Mouse (Mus musculus) forebrain, embryonic 11.5 days (tissue): Measurements from ENCODE around the gene Wbp2nl. TPM values are rescaled to one million over a fixed set of nuclear protein-coding genes. Genes with fewer than 3 reads are reported as not detected.

Experiments
- ATAC-seq: fragments of 200-750 bp; cut with Nextera tagmentation; replicated peaks from 2 replicates; pipeline ENCODE4 v1.8.0; 2017; ENCODE audit warnings: moderate TSS enrichment; ENCODE audit not compliant: low FRiP score
- DNase-seq: peaks from one replicate; pipeline ENCODE4 v3.0.0-alpha.2; 2017; ENCODE audit warnings: low spot score
- H3K27ac ChIP-seq: fragments of 300-500 bp; sonication (generic); 2 replicates; pipeline ENCODE4 v1.5.1; 2014; ENCODE audit warnings: low read depth, low read length
- H3K27me3 ChIP-seq: fragments of 300-500 bp; sonication (generic); 2 replicates; pipeline ENCODE4 v1.6.1; 2014; ENCODE audit warnings: mild to moderate bottlenecking, low read length, mixed read lengths; ENCODE audit not compliant: control insufficient read depth, insufficient read depth
- H3K36me3 ChIP-seq: fragments of 300-500 bp; sonication (generic); 2 replicates; pipeline ENCODE4 v1.6.1; 2014; ENCODE audit warnings: mild to moderate bottlenecking, low read length, moderate library complexity, mixed read lengths; ENCODE audit not compliant: control insufficient read depth, insufficient read depth
- H3K4me1 ChIP-seq: fragments of 300-500 bp; sonication (generic); replicated peaks from 2 replicates; pipeline ENCODE4 v1.6.1; 2014; ENCODE audit warnings: low read length, mixed read lengths; ENCODE audit not compliant: control insufficient read depth, insufficient read depth
- H3K4me2 ChIP-seq: fragments of 300-500 bp; sonication (generic); 2 replicates; pipeline ENCODE4 v1.6.1; 2014; ENCODE audit warnings: low read depth, mild to moderate bottlenecking, low read length, moderate library complexity, mixed read lengths; ENCODE audit not compliant: severe bottlenecking
- H3K4me3 ChIP-seq: fragments of 300-500 bp; sonication (generic); 2 replicates; pipeline ENCODE4 v1.5.1; 2014; ENCODE audit warnings: low read depth, low read length
- H3K9ac ChIP-seq: fragments of 300-500 bp; sonication (generic); 2 replicates; pipeline ENCODE4 v1.6.1; 2014; ENCODE audit warnings: low read length
- H3K9me3 ChIP-seq: fragments of 300-500 bp; sonication (generic); 2 replicates; pipeline ENCODE4 v1.6.1; 2016; ENCODE audit warnings: low read length, mixed read lengths; ENCODE audit not compliant: control insufficient read depth
- WGBS: fragments of 180-500 bp; shearing (Covaris S2); extraction: QIAGEN DNeasy Blood & Tissue Kit; methylation state at CpG from one replicate; pipeline ENCODE4 v1.1.7; 2014; 5-methylcytosine and 5-hydroxymethylcytosine counted together
- polyA plus RNA-seq: library from polyadenylated mRNA; unstranded; fragments of >200 nt; fragmentation: Nextera tagmentation; extraction: Ambion mirVana; gene quantifications from 2 replicates; pipeline ENCODE4 v1.2.1, GENCODE M21; 2014

Wbp2nl gene
- polyA plus RNA-seq, 1 experiment from 2014 or later, result not detected

- WGBS, result 3% methylated on average over 40 of the region's 40 CpGs
- H3K4me1 ChIP-seq, result peaks cover 11% of the 10 kb centered on the region; the same call in 1 of the 2 replicates
- H3K27me3 ChIP-seq, result peaks cover 9% of the 10 kb centered on the region; the same call in 1 of the 2 replicates
- H3K27ac ChIP-seq, result peak overlapping the region; percentile 32; the same call in 1 of the 2 replicates
- peak overlapping the region; percentile 30 for H3K4me3 ChIP-seq
- peak overlapping the region; percentile 60 for H3K9ac ChIP-seq
- ATAC-seq (no peak), DNase-seq (peak; percentile 77)
- H3K36me3 ChIP-seq, result no peaks in the 10 kb centered on the region
- peak overlapping the region; percentile 47 for H3K4me2 ChIP-seq
- H3K9me3 ChIP-seq, result no peaks in the 10 kb centered on the region
Observed at GRCm38 (mm10) chr15:82341036-82341501, 42.3 kb downstream of the Wbp2nl start.

GRCm38 (mm10) chr15:82341675-82342542 lies 43.2 kb downstream of the Wbp2nl start:
- ATAC-seq (no peak), DNase-seq (no peak)
- no peaks in the 10 kb centered on the region for H3K36me3 ChIP-seq
- no peaks in the 10 kb centered on the region for H3K9me3 ChIP-seq
- peaks cover 13% of the 10 kb centered on the region for H3K4me1 ChIP-seq
- H3K27ac ChIP-seq, result no peak overlapping the region
- H3K4me3 ChIP-seq, result no peak overlapping the region
- WGBS, result 67% methylated on average over 15 of the region's 15 CpGs
- H3K27me3 ChIP-seq, result peaks cover 9% of the 10 kb centered on the region; the same call in 1 of the 2 replicates
- no peak overlapping the region; the same call in 1 of the 2 replicates for H3K9ac ChIP-seq
- no peak overlapping the region; the same call in 1 of the 2 replicates for H3K4me2 ChIP-seq

GRCm38 (mm10) chr15:82342543-82342935 lies 43.8 kb downstream of the Wbp2nl start:
- H3K4me1 ChIP-seq, result peaks cover 17% of the 10 kb centered on the region
- no peak overlapping the region for H3K4me3 ChIP-seq
- no peak overlapping the region for H3K9ac ChIP-seq
- H3K4me2 ChIP-seq, result no peak overlapping the region
- 80% methylated on average over 5 of the region's 5 CpGs for WGBS
- H3K36me3 ChIP-seq, result no peaks in the 10 kb centered on the region
- DNase-seq, result no peak
- no peak for ATAC-seq
- peaks cover 9% of the 10 kb centered on the region; the same call in 1 of the 2 replicates for H3K27me3 ChIP-seq
- no peak overlapping the region for H3K27ac ChIP-seq
- H3K9me3 ChIP-seq, result no peaks in the 10 kb centered on the region

- no peak overlapping the region for H3K27ac ChIP-seq
- DNase-seq, result no peak
- peaks cover 11% of the 10 kb centered on the region for H3K4me1 ChIP-seq
Observed at GRCm38 (mm10) chr15:82343368-82344287, 44.9 kb downstream of the Wbp2nl start.

GRCm38 (mm10) chr15:82344971-82345370 lies 46.2 kb downstream of the Wbp2nl start:
- 92% methylated on average over 6 of the region's 6 CpGs for WGBS
- Histone ChIP-seq H3K9ac (no peak overlapping the region), H3K27ac (no peak overlapping the region), H3K4me2 (no peak overlapping the region), H3K4me1 (peaks cover 11% of the 10 kb centered on the region), H3K27me3 (peaks cover 8% of the 10 kb centered on the region; the same call in 1 of the 2 replicates), H3K9me3 (no peaks in the 10 kb centered on the region), H3K36me3 (peaks cover 7% of the 10 kb centered on the region; the same call in 1 of the 2 replicates), H3K4me3 (no peak overlapping the region)
- DNase-seq, result no peak
- ATAC-seq, result no peak

More at GRCm38 (mm10) chr15:82343368-82344287, 44.9 kb downstream of the Wbp2nl start:
- no peak overlapping the region for H3K9ac ChIP-seq
- H3K9me3 ChIP-seq, result no peaks in the 10 kb centered on the region
- H3K4me2 ChIP-seq, result no peak overlapping the region
- WGBS, result 90% methylated on average over 27 of the region's 27 CpGs
- no peak overlapping the region for H3K4me3 ChIP-seq
- H3K27me3 ChIP-seq, result peaks cover 9% of the 10 kb centered on the region; the same call in 1 of the 2 replicates
- ATAC-seq, result no peak
- no peaks in the 10 kb centered on the region; the same call in 1 of the 2 replicates for H3K36me3 ChIP-seq

- peaks cover 7% of the 10 kb centered on the region; the same call in 1 of the 2 replicates for H3K36me3 ChIP-seq
- peak; percentile 98 for ATAC-seq
- under 1% methylated on average over 51 of the region's 51 CpGs for WGBS
Observed at GRCm38 (mm10) chr15:82345820-82346470, 47.2 kb downstream of the Wbp2nl start.

GRCm38 (mm10) chr15:82346580-82347302 lies 48.0 kb downstream of the Wbp2nl start:
- H3K4me3 ChIP-seq, result peak overlapping the region; percentile 63
- WGBS, result 71% methylated on average over 14 of the region's 14 CpGs
- ATAC-seq (0 out of 2 replicates have a peak, but pooled peaks have one; percentile 3), DNase-seq (no peak)
- peak overlapping the region; percentile 86 for H3K4me2 ChIP-seq
- peaks cover 8% of the 10 kb centered on the region for H3K4me1 ChIP-seq
- H3K36me3 ChIP-seq, result peaks cover 7% of the 10 kb centered on the region; the same call in 1 of the 2 replicates
- no peaks in the 10 kb centered on the region for H3K9me3 ChIP-seq
- no peaks in the 10 kb centered on the region for H3K27me3 ChIP-seq
- peak overlapping the region; percentile 77 for H3K9ac ChIP-seq
- no peak overlapping the region for H3K27ac ChIP-seq

More at GRCm38 (mm10) chr15:82345820-82346470, 47.2 kb downstream of the Wbp2nl start:
- H3K4me3 ChIP-seq, result peak overlapping the region; percentile 63
- H3K4me2 ChIP-seq, result peak overlapping the region; percentile 86
- H3K27ac ChIP-seq, result peak overlapping the region; percentile 70
- DNase-seq, result peak; percentile 98
- H3K9ac ChIP-seq, result peak overlapping the region; percentile 77
- no peaks in the 10 kb centered on the region for H3K9me3 ChIP-seq
- 0 out of 2 replicates have a peak, but pooled peaks cover 1% of the 10 kb centered on the region for H3K27me3 ChIP-seq
- H3K4me1 ChIP-seq, result peaks cover 11% of the 10 kb centered on the region
